Mouse (Mus musculus): ENCODE data around the gene Ank2. TPM values are rescaled to one million over a fixed set of nuclear protein-coding genes. Genes with fewer than 3 reads are reported as not detected.

Ank2 gene
- polyA plus RNA-seq, 1 experiment: 52.1 TPM

- Histone ChIP-seq H3K4me1 (ENCODE audit: control insufficient read depth, insufficient read depth, low read length) (no peaks in the 10 kb centered on the region), H3K27ac (ENCODE audit: control insufficient read depth, insufficient read depth, low read depth, low read length) (no peak overlapping the region), H3K4me3 (ENCODE audit: control insufficient read depth, low read depth, low read length) (no peak overlapping the region), H3K36me3 (ENCODE audit: control insufficient read depth, insufficient read depth, low read length) (no peaks in the 10 kb centered on the region), H3K27me3 (ENCODE audit: control insufficient read depth, insufficient read depth, low read length) (no peaks in the 10 kb centered on the region)
- TF ChIP-seq POLR2A (IDR thresholded peaks at IDR 0.05; ENCODE audit: control insufficient read depth, low read depth, low read length) (no peak), CTCF (IDR thresholded peaks at IDR 0.05; ENCODE audit: control insufficient read depth, insufficient read depth, insufficient replicate concordance, low read depth, low read length) (no peak)
These were observed 495.2 kb downstream of the Ank2 start for GRCm38 (mm10) chr3:127003946-127004345.

- no peaks in the 10 kb centered on the region for H3K36me3 ChIP-seq (ENCODE audit: control insufficient read depth, insufficient read depth, low read length)
- H3K27ac ChIP-seq (ENCODE audit: control insufficient read depth, insufficient read depth, low read depth, low read length): no peak overlapping the region
- H3K4me1 ChIP-seq (ENCODE audit: control insufficient read depth, insufficient read depth, low read length): no peaks in the 10 kb centered on the region
- no peak overlapping the region for H3K4me3 ChIP-seq (ENCODE audit: control insufficient read depth, low read depth, low read length)
- no peaks in the 10 kb centered on the region for H3K27me3 ChIP-seq (ENCODE audit: control insufficient read depth, insufficient read depth, low read length)
- TF ChIP-seq CTCF (IDR thresholded peaks at IDR 0.05; ENCODE audit: control insufficient read depth, insufficient read depth, insufficient replicate concordance, low read depth, low read length): no peak
- no peak for TF ChIP-seq POLR2A (IDR thresholded peaks at IDR 0.05; ENCODE audit: control insufficient read depth, low read depth, low read length)
These were observed 500.4 kb downstream of the Ank2 start for GRCm38 (mm10) chr3:126998742-126999112.

- Histone ChIP-seq H3K27ac (ENCODE audit: control insufficient read depth, insufficient read depth, low read depth, low read length) (no peak overlapping the region), H3K4me3 (ENCODE audit: control insufficient read depth, low read depth, low read length) (no peak overlapping the region), H3K27me3 (ENCODE audit: control insufficient read depth, insufficient read depth, low read length) (no peaks in the 10 kb centered on the region), H3K36me3 (ENCODE audit: control insufficient read depth, insufficient read depth, low read length) (no peaks in the 10 kb centered on the region), H3K4me1 (ENCODE audit: control insufficient read depth, insufficient read depth, low read length) (no peaks in the 10 kb centered on the region)
- TF ChIP-seq POLR2A (IDR thresholded peaks at IDR 0.05; ENCODE audit: control insufficient read depth, low read depth, low read length) (no peak), CTCF (IDR thresholded peaks at IDR 0.05; ENCODE audit: control insufficient read depth, insufficient read depth, insufficient replicate concordance, low read depth, low read length) (no peak)
These were observed 501.0 kb downstream of the Ank2 start for GRCm38 (mm10) chr3:126998008-126998741.

GRCm38 (mm10) chr3:126997391-126998007 lies 501.7 kb downstream of the Ank2 start:
- Histone ChIP-seq H3K4me3 (ENCODE audit: control insufficient read depth, low read depth, low read length) (no peak overlapping the region), H3K36me3 (ENCODE audit: control insufficient read depth, insufficient read depth, low read length) (no peaks in the 10 kb centered on the region), H3K27me3 (ENCODE audit: control insufficient read depth, insufficient read depth, low read length) (no peaks in the 10 kb centered on the region), H3K4me1 (ENCODE audit: control insufficient read depth, insufficient read depth, low read length) (no peaks in the 10 kb centered on the region), H3K27ac (ENCODE audit: control insufficient read depth, insufficient read depth, low read depth, low read length) (no peak overlapping the region)
- TF ChIP-seq POLR2A (IDR thresholded peaks at IDR 0.05; ENCODE audit: control insufficient read depth, low read depth, low read length) (no peak), CTCF (IDR thresholded peaks at IDR 0.05; ENCODE audit: control insufficient read depth, insufficient read depth, insufficient replicate concordance, low read depth, low read length) (0 out of 2 replicates have a peak, but pooled peaks have one; percentile 9)

- TF ChIP-seq CTCF (IDR thresholded peaks at IDR 0.05; ENCODE audit: control insufficient read depth, insufficient read depth, insufficient replicate concordance, low read depth, low read length) (no peak), POLR2A (IDR thresholded peaks at IDR 0.05; ENCODE audit: control insufficient read depth, low read depth, low read length) (no peak)
- H3K27me3 ChIP-seq (ENCODE audit: control insufficient read depth, insufficient read depth, low read length): no peaks in the 10 kb centered on the region
- H3K36me3 ChIP-seq (ENCODE audit: control insufficient read depth, insufficient read depth, low read length): no peaks in the 10 kb centered on the region
- H3K4me1 ChIP-seq (ENCODE audit: control insufficient read depth, insufficient read depth, low read length): no peaks in the 10 kb centered on the region
- no peak overlapping the region for H3K4me3 ChIP-seq (ENCODE audit: control insufficient read depth, low read depth, low read length)
- no peak overlapping the region for H3K27ac ChIP-seq (ENCODE audit: control insufficient read depth, insufficient read depth, low read depth, low read length)
These were observed 502.4 kb downstream of the Ank2 start for GRCm38 (mm10) chr3:126996721-126997120.

- no peaks in the 10 kb centered on the region for H3K36me3 ChIP-seq (ENCODE audit: control insufficient read depth, insufficient read depth, low read length)
- no peak overlapping the region for H3K4me3 ChIP-seq (ENCODE audit: control insufficient read depth, low read depth, low read length)
These were observed 503.2 kb downstream of the Ank2 start for GRCm38 (mm10) chr3:126995970-126996369.

GRCm38 (mm10) chr3:126994149-126994548 lies 505.0 kb downstream of the Ank2 start:
- no peaks in the 10 kb centered on the region for H3K4me1 ChIP-seq (ENCODE audit: control insufficient read depth, insufficient read depth, low read length)
- H3K36me3 ChIP-seq (ENCODE audit: control insufficient read depth, insufficient read depth, low read length): no peaks in the 10 kb centered on the region
- no peak overlapping the region for H3K4me3 ChIP-seq (ENCODE audit: control insufficient read depth, low read depth, low read length)
- TF ChIP-seq CTCF (IDR thresholded peaks at IDR 0.05; ENCODE audit: control insufficient read depth, insufficient read depth, insufficient replicate concordance, low read depth, low read length) (no peak), POLR2A (IDR thresholded peaks at IDR 0.05; ENCODE audit: control insufficient read depth, low read depth, low read length) (no peak)
- H3K27me3 ChIP-seq (ENCODE audit: control insufficient read depth, insufficient read depth, low read length): no peaks in the 10 kb centered on the region
- H3K27ac ChIP-seq (ENCODE audit: control insufficient read depth, insufficient read depth, low read depth, low read length): no peak overlapping the region

More at GRCm38 (mm10) chr3:126995970-126996369, 503.2 kb downstream of the Ank2 start:
- Histone ChIP-seq H3K4me1 (ENCODE audit: control insufficient read depth, insufficient read depth, low read length) (no peaks in the 10 kb centered on the region), H3K27me3 (ENCODE audit: control insufficient read depth, insufficient read depth, low read length) (no peaks in the 10 kb centered on the region), H3K27ac (ENCODE audit: control insufficient read depth, insufficient read depth, low read depth, low read length) (no peak overlapping the region)
- no peak for TF ChIP-seq POLR2A (IDR thresholded peaks at IDR 0.05; ENCODE audit: control insufficient read depth, low read depth, low read length)
- TF ChIP-seq CTCF (IDR thresholded peaks at IDR 0.05; ENCODE audit: control insufficient read depth, insufficient read depth, insufficient replicate concordance, low read depth, low read length): no peak
